Mouse (Mus musculus): Measurements from ENCODE around the gene Fbxl13.

- TF ChIP-seq CTCF (IDR thresholded peaks at IDR 0.05; ENCODE audit: insufficient read depth, low read length) (no peak), POLR2A (IDR thresholded peaks at IDR 0.05; ENCODE audit: borderline replicate concordance, extremely low read depth, low read depth, low read length) (no peak)
Observed at GRCm38 (mm10) chr5:21439446-21440110, 205.9 kb downstream of the Fbxl13 start.
